Mouse (Mus musculus): ENCODE data around the gene Ntm. TPM values are rescaled to one million over a fixed set of nuclear protein-coding genes. Genes with fewer than 3 reads are reported as not detected.

The Ntm gene
- polyA plus RNA-seq, 1 experiment = 0.32 TPM

DNA sequence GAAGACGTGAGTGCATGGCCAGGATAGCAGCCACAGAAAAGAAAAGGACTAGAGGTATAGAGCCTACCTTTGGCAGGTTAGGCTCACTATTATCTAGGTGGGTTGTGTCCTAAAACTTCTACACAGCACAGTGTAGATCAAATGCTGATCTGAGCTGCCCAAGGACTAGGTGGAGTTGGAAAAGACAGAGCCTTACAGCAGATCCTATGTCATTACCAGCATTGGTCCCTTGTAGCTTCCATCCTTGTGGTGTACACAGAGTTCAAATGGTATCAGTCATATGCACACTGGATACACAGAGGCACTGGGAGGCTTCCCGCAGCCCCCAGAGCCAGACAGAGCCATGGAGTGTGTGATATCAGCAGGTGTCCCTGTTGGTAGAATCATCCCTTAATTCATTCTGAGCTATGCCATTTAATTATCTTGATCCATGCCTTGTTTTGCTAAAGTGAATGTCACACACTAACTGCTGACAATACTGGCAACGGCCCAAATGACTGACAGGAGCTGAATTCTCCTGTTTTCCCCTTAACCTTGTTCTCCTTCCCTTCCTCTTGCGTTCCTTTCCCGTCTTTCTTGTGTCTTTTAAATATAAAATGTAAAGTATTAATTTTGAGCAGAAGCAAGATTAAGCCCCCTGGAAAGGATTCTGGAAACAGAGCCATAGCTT is 271.6 kb downstream of the Ntm start:
- 81% methylated on average over 5 of the region's 5 CpGs for WGBS
- DNase-seq (ENCODE audit: low read depth, low spot score) = no peak

DNA sequence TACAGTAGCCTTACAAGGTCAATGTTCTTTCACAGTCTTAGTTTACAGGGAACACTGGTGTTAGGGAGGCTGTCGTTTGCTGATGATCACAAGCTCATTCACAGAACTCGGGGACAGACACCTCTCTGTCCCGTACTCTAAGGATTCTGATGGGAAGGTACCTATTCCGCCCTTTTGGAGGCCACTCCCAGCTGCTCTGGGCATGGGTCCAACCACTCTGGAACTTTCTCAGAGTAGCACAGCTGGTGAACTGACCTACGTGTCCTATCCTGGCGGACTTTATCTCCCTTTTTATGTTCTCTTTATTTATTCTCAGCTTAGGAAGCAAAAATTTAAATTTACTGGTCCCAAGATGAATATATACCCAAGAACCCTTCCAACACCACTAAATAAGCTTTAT is 280.7 kb downstream of the Ntm start:
- no peak for DNase-seq (ENCODE audit: low read depth, low spot score)
- WGBS = 56% methylated on average over 6 of the region's 6 CpGs

DNA sequence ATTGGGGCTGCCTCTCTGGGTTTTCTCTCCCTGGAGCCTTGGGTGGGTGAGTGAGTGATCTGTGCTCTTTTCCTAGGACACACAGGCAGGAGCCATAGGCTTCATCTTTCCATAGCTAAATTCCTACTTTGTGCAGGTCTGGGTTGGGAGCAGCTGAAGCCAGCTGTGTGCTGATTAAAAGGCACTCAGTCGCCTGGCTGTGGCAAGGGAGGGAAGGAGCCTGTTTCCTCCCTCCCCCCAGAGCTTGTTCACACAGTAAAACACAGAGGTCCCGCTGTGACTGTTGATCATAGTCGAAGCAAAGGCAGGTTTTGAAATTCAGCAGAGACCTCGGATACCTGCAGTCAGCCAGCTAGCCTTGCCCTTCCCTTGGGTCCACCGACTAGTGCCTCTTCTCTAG is 282.3 kb downstream of the Ntm start:
- 14% methylated on average over 5 of the region's 5 CpGs for WGBS
- no peak for DNase-seq (ENCODE audit: low read depth, low spot score)

DNA sequence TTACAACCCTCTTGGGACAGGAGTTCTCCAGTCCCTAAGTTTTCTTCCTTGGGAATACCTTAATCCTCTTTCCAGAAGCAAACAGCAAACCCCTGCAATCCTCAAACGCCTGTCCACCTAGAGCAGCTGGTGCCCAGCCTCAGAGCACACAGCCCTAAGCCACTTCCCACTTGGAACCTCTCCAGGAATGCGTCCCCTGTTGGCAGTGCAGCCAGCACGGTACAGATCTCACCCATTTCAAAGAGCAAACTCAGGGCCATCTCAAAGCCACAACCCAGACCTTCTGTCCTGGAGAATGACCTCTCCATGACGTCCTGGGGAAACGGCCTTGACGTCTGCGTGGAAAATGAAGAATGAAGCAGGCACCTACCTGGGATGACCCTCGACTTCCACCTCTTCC is 289.0 kb downstream of the Ntm start:
- WGBS = 51% methylated on average over 8 of the region's 8 CpGs
- no peak for DNase-seq (ENCODE audit: low read depth, low spot score)

DNA sequence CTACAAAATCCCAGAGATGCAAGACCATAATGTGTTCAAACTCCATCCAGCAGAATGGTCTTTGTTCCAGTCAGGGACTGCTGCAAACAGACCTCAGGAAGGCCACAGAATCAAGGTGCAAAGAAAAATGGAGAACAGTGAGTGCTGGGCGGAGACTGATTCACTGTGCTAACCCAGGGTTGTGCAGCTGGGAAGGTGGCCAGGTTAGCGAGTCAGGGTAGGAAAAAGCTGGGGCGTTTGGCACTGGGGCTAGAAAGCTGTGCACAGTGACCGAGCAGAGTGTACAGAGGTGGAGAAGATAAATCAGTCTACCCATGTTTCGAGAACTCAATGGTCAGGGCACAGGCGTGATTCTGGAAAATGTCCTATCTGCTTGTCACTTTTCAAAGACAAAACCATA is 291.1 kb downstream of the Ntm start:
- WGBS = 71% methylated on average over 6 of the region's 6 CpGs
- DNase-seq (ENCODE audit: low read depth, low spot score) = no peak

DNA sequence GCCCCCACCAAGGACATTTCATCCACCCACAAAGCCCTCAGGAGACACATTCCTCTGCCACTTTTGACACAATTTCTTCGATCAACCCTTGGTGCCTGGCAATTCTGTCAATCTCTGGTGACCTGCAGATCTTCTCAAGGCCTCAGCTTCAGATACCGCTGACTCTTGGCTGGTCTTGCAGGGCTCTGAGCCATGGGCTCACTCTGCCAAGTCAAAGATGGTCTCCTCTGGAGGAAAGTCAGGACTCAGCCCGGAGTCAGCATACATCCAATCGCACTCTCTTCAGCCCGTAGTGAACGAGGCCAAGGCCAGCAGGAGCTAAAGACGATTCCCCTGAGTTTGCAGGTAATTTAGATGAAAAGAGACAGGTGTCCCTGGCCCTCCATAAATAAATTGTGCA is 299.7 kb downstream of the Ntm start:
- DNase-seq (ENCODE audit: low read depth, low spot score) = no peak
- 71% methylated on average over 7 of the region's 7 CpGs for whole genome bisulfite sequencing

DNA sequence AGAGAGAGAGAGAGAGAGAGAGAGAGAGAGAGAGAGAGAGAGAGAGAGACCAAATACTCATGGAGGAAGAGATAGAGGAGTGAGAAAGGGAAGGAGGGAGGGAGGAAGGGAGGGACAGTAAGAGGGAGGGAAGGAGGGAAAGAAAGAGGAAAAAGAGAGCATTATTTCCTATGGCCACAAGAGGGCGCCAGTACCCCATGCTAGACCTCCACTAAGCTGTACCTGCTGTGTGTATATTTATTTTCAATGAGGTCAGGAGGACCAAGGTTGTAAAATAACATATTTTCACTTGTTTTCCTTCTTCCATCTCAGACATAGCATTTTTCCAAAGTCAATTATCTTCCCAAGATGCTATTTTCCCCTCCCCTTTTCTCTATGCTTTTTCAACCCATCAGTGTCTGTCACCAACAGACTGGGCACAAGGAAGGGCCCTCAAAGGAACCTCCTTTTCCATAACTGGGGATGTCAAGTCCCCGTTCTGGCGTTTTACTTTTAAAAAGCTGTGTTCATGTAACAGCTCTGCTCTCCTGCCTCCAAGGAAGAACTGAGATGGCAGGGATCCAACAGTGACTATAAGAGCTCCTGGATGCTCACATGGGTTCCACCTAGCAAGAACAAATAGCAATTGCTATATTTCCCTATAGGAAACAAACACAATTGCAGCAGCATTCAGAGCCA is 301.3 kb downstream of the Ntm start:
- 16% methylated on average over 3 of the region's 3 CpGs for WGBS
- DNase-seq (ENCODE audit: low read depth, low spot score) = no peak

DNA sequence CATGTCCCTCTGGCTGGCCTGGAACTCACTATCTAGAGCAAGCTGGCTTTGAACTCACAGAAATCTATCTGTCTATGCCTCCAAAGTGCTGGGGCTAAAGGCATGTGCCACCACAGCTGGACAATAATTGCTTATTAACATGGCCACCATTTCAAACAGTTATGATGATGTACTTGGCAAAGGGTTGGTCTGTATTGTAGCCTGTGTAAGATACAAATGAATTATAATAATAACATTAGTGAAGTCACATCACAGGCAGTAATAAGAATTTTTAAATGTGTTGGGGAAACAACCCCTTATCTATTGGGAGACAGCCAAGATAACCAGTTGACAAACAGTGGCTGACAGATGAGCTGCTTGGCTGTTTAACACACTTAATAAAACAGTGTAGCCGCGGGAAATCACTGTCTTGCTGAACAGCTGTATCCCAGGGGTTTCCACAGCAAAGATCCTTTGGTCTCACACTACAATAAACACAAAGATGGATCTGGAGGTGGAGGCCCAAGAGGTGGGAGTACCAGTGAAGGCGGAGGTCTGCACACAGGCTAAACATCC is 302.8 kb downstream of the Ntm start:
- WGBS = 43% methylated on average over 3 of the region's 3 CpGs
- no peak for DNase-seq (ENCODE audit: low read depth, low spot score)

DNA sequence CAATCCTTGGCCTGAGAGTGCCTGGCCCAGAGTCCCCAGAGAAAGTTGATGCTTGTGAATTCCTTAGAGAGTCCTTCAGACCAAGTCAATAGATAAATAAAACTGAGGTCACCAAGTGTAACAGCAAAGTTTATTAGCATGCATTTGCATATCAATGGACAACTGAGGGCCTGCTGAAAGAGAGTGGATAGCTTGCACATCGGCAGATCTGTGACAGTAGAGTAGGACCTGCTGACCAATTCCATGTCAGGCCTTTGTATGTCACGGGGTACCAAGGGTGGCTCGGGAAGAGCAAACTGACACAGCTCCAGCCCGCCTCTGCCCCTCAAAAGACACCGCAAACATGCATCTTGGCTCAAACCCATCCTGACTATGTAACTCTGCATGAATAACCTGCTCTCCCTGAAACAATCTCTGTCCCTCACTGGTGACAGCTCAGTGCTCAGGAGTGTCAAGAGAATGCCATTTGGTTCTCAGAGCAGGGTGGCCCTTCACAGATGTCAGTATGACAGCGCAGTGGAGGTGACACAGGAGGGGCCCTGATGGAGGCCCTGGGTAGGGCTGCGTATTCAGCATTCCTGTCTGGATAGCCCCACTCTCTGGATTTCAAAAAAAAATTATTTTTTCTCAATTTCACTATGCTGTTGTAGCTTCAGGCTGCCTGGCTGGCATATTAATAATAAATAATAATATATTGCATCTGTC is 305.0 kb downstream of the Ntm start:
- 77% methylated on average over 7 of the region's 7 CpGs for WGBS
- no peak for DNase-seq (ENCODE audit: low read depth, low spot score)

DNA sequence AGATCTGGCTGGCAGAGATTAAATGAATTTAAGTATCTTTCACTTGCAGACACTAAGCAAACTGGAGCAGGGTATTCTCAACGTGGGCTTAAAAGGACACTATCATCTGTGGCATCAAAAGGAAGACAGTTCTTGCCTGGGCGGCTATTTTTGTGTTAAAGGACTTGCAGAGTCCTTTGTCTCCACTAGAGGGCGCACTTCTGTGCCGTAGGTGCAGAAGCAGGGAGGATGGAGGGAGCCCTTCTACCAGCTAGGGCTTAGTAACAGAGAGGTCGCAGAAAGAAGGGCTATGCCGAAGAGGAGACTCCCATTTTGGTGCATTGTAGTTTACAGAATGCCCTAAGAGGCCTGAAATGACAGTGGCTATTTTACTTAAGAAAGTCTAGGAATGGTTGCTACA is 308.1 kb downstream of the Ntm start:
- WGBS = 13% methylated on average over 6 of the region's 6 CpGs
- DNase-seq (ENCODE audit: low read depth, low spot score) = no peak

DNA sequence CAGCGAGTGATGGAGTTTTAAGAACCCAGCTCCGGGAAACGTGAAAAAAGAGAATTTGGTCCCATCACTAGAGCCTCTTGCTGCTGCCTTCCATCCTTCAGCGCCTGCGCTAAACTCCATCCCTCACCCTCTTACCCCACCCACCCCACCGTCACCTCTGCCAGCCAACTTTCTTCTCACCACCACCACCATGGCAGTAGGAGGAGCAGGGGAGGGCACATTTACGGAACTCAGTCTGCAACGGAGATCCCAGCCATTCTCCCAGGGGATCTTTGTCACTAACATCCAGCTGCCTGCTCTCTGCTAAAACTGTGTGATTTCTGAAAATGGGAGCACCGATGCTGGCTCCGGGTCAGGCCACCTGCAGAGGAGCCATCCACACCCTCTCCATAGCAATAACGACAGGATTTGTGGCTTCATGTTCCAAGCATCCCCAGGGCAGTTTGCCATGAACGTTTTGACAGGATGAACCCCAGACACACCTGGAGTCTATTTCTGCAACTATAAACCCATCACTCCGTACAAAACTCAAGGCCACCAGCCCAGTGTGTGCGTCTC is 309.2 kb downstream of the Ntm start:
- no peak for DNase-seq (ENCODE audit: low read depth, low spot score)
- 61% methylated on average over 14 of the region's 14 CpGs for WGBS

DNA sequence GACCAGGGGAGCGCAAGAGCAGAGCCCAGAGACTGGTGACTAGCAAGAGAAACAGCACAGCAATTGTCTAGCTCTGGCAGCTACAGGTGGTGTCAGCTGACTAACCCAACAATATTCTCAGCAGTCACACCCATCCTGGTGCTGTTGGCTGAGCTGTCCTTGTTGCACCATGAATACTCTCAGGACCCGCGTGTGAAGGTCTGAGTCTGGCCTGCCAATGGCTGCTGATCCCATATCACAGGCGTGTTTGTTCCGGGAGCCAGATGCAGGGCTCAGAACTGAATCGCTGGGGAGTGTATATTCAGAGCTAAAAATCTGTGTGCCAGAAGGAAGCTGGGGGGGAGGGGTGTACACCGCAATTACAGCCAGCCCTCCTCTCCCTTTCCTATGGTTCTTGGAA is 310.1 kb downstream of the Ntm start:
- no peak for DNase-seq (ENCODE audit: low read depth, low spot score)
- WGBS = 69% methylated on average over 7 of the region's 7 CpGs

DNA sequence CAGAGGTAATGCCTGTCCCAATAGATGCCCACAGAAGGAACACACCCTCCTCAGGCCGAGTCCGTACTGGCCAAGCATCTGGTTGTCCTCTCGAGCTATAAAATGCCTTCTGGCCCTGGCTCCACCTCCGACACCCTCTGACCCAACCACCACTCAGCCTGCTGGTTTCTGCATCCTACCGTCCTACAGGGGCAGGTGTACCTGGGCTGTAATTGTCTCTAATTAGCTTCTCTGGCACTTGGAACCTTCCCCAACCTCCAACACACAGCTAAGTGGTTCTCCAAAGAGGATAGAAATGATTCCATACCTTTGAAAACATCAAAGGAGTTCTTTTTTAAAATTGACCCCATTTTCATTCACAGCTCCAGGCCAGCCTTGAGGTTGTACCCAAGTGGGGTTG is 311.1 kb downstream of the Ntm start:
- 57% methylated on average over 5 of the region's 5 CpGs for WGBS
- DNase-seq (ENCODE audit: low read depth, low spot score) = no peak

DNA sequence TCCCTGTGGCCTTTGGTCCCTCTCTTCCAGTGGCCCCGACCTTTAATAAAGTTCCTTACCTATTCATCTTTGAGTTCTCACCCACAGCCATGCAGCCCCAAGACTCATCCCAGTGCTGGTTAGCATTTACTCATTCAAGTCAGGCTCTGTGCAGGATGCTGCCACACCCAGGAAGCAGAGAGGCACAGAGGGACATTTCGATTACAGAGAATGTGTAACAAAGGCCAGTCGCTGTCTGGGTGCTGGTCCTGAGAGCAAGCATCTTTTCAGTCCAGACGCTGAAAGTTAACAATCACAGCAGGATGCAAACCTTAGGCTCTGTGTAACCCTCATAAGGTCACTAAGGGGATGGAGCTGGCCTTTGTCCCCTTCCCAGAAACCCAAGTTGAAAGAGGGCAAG is 311.7 kb downstream of the Ntm start:
- 65% methylated on average over 4 of the region's 4 CpGs for WGBS

DNA sequence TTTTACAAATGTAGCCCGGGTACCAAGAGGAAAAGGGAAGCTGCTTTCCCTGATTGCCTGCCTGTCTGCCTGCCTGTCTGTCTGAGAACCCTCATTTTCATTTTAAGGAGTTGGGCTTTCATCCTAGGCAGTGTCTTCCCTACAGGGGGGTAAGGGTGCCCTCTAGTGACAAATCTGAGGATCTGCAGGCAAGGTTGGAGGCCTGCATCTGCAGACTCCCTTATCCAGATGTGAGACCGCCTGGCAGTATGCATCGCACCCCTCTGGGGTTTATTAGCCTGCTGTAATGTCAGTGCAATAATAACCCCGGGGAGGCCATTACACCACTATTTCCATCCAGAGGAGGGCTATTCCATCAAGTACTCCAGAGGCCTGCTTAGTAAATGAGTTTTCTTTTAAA is 312.3 kb downstream of the Ntm start:
- DNase-seq (ENCODE audit: low read depth, low spot score) = no peak
- 30% methylated on average over 4 of the region's 4 CpGs for WGBS

More for the DNA sequence above, 311.7 kb downstream of the Ntm start:
- no peak for DNase-seq (ENCODE audit: low read depth, low spot score)

DNA sequence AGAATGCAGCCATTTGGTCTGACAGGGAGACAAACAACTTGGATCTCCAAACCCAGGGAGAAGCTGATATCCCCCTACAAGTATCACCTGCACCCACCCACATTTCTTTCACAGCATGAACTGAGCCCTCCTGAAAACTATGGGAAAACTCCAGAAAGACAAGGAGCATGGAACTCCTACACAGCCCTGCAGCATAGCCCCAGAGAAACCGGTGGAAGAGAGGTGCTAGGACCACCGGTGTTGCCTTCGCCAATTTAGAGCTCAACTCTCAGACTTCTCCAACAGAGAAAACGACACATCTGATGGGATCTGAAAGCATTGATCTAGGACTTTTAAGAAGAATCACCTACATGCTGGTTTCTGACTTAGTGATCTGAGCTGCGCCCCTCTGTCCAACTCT is 312.7 kb downstream of the Ntm start:
- no peak for DNase-seq (ENCODE audit: low read depth, low spot score)
- 72% methylated on average over 5 of the region's 5 CpGs for WGBS

DNA sequence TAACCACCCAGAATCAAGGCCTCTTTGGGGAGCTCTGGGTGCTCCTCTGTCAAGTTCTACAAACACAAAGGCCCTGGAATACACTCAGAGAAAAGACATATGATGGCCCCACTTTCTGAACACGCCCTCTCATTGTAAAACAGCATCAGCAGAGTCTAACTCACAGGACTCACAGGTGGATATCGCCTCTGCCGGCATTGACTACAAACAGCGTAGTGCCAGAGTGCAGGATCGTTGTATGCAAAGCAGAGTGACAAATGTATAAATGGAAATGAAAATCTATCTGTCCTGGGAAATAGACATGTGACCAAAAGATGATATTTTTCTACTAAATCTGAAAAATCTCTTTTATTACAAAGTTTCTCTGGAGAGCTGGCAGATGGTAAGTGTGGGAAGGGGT is 314.7 kb downstream of the Ntm start:
- WGBS = 73% methylated on average over 5 of the region's 5 CpGs
- DNase-seq (ENCODE audit: low read depth, low spot score) = no peak

DNA sequence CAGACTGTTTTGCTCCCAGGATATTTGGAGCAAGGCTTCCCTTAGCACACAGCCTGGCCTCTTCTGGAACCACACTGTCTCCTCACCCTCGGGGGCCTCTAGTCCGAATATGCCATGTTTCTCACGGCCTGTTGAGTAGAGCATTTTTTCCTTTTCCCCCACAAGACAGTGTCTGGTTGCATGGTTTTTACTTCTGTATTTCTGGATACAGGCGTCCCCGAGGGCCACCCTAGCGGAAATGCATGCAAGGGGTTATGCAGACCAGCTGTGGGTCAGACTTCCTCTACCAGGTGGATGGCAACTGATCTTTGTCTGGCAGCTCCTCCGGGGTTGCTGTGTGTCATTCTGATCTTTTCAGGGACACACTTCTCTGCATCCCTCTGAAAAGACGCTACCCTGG is 315.2 kb downstream of the Ntm start:
- no peak for DNase-seq (ENCODE audit: low read depth, low spot score)
- WGBS = 76% methylated on average over 8 of the region's 8 CpGs

DNA sequence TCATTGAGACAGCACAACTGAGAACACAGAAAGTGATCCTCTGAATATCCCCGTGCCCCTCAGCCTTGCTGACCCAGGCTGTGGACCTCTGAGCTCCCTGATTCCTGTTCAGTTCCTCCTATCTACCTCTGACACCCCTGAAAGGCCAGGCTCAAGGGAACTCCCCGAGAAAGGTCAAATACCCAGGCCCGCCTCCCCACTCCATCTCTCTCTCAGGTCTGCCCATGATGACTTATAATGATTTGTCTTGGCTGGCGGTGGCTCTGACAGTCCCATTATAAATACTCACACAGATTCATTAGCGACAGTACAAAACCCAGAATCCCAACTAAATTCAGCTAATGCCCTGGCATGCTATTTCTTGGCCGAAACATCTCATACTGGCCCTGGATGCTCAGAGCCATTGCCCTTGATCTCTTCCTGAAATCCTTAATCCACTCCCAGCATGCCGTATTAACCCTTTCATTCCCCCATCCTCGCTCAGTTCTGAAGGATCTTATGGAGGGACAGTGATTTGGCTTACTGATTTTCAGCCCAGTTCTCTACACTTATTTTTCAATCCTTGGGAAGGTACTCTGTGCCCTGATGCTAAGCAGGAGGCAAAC is 317.0 kb downstream of the Ntm start:
- no peak for DNase-seq (ENCODE audit: low read depth, low spot score)
- 51% methylated on average over 8 of the region's 8 CpGs for WGBS

DNA sequence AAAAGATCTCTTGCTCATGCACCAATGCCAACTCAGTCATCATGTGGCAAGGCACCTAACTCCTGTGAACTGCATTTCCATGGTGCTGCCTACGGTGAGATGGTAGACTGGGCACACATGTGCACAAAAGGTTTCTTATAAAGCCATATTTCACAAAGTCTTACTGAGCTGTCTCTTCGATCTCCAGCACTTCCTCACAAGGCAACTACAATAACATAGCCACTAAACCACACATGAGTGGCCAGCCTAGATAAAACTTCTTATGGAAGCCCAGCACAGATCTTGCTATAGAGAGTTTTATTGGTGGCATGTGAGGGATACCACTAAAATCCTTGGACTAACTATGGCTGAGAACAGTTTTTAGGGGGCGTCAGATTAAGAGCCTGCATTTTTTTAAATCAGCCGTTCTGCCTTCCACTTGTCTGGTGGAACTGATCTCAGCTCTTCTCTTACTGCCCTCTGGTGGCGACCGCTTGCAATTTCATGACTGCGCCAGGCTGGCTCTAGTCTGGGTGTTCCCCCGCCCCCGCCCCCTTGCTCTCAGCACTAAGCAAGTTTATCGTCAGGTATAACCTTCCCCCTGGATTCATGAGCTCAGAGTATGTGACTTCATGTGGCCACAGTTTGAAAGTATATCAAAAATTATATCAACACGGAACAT is 319.8 kb downstream of the Ntm start:
- WGBS = 20% methylated on average over 11 of the region's 11 CpGs
- no peak for DNase-seq (ENCODE audit: low read depth, low spot score)

All from large intestine, adult 2 months (tissue).